Mouse (Mus musculus) forebrain, embryonic 10.5 days (tissue): ENCODE data around the gene Ten1. TPM values are rescaled to one million over a fixed set of nuclear protein-coding genes. Genes with fewer than 3 reads are reported as not detected.

Experiments
- DNase-seq: peaks from one replicate; pipeline ENCODE4 v3.0.0-alpha.2; 2017; ENCODE audit warnings: low spot score; ENCODE audit errors: extremely low spot score
- H3K27ac ChIP-seq: fragments of 300-500 bp; sonication (generic); 2 replicates; pipeline ENCODE4 v1.5.1; 2016; ENCODE audit warnings: mild to moderate bottlenecking
- H3K27me3 ChIP-seq: fragments of 300-500 bp; sonication (generic); 2 replicates; pipeline ENCODE4 v1.6.1; 2016; ENCODE audit warnings: mild to moderate bottlenecking; ENCODE audit not compliant: poor library complexity, severe bottlenecking
- H3K36me3 ChIP-seq: fragments of 300-500 bp; sonication (generic); replicated peaks from 2 replicates; pipeline ENCODE4 v1.6.1; 2016; ENCODE audit warnings: mild to moderate bottlenecking, moderate library complexity
- H3K4me1 ChIP-seq: fragments of 300-500 bp; sonication (generic); 2 replicates; pipeline ENCODE4 v1.6.1; 2016
- H3K4me3 ChIP-seq: fragments of 300-500 bp; sonication (generic); 2 replicates; pipeline ENCODE4 v1.5.1; 2016; ENCODE audit warnings: mild to moderate bottlenecking, moderate library complexity
- H3K9me3 ChIP-seq: fragments of 300-500 bp; sonication (generic); 2 replicates; pipeline ENCODE4 v1.6.1; 2016; ENCODE audit warnings: mild to moderate bottlenecking, moderate library complexity
- WGBS: fragments of 180-500 bp; shearing (Covaris S2); methylation state at CpG from one replicate; pipeline ENCODE4 v1.1.7; 2016; 5-methylcytosine and 5-hydroxymethylcytosine counted together
- polyA plus RNA-seq: library from polyadenylated mRNA; unstranded; fragments of >200 nt; fragmentation: Nextera tagmentation; extraction: Ambion mirVana; gene quantifications from 2 replicates; pipeline ENCODE4 v1.2.1, GENCODE M21; 2016

The Ten1 gene
- polyA plus RNA-seq, 1 experiment from 2014 or later: 57.1 TPM

GRCm38 (mm10) chr11:116221931-116222739 is 23.5 kb downstream of the Ten1 start:
- H3K27me3 ChIP-seq: peaks cover 62% of the 10 kb centered on the region
- H3K9me3 ChIP-seq: peaks cover 18% of the 10 kb centered on the region
- peak; percentile 49 for DNase-seq
- 7% methylated on average over 53 of the region's 53 CpGs for WGBS
- peaks cover 43% of the 10 kb centered on the region for H3K4me1 ChIP-seq
- H3K36me3 ChIP-seq: peaks cover 8% of the 10 kb centered on the region
- peak overlapping the region; percentile 59 for H3K27ac ChIP-seq
- peak overlapping the region; percentile 52 for H3K4me3 ChIP-seq

DNA sequence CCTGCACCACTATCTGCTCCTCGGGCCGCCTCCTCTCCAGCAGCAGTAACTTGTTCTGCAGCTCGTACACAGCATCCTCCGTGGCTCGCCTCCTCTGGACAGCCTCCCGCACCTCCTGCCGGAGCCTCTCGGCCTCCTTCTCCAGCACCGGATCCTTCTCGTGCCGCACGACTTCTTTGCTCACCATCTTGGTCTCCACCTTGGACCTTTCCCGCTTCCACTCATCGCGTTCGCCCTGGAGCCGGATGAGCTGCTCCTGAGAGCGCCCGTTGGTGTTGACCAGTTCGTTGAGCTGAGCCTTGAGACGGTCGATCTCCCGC is 24.0 kb downstream of the Ten1 start:
- H3K4me1 ChIP-seq: peaks cover 43% of the 10 kb centered on the region
- DNase-seq: no peak
- peak overlapping the region; percentile 59 for H3K27ac ChIP-seq
- peaks cover 8% of the 10 kb centered on the region for H3K36me3 ChIP-seq
- 17% methylated on average over 23 of the region's 23 CpGs for WGBS
- peaks cover 65% of the 10 kb centered on the region for H3K27me3 ChIP-seq
- H3K4me3 ChIP-seq: peak overlapping the region; percentile 52
- peaks cover 18% of the 10 kb centered on the region for H3K9me3 ChIP-seq

- peaks cover 66% of the 10 kb centered on the region for H3K27me3 ChIP-seq
- H3K27ac ChIP-seq: no peak overlapping the region
Observed at GRCm38 (mm10) chr11:116226414-116226813, 27.8 kb downstream of the Ten1 start.

GRCm38 (mm10) chr11:116228699-116229098 is 30.0 kb downstream of the Ten1 start:
- 84% methylated on average over 4 of the region's 4 CpGs for WGBS
- peaks cover 7% of the 10 kb centered on the region; the same call in 1 of the 2 replicates for H3K9me3 ChIP-seq
- no peak overlapping the region for H3K27ac ChIP-seq
- H3K4me1 ChIP-seq: peaks cover 30% of the 10 kb centered on the region
- no peak overlapping the region for H3K4me3 ChIP-seq
- DNase-seq: no peak
- H3K27me3 ChIP-seq: peaks cover 62% of the 10 kb centered on the region
- H3K36me3 ChIP-seq: no peaks in the 10 kb centered on the region; the same call in 1 of the 2 replicates

More at GRCm38 (mm10) chr11:116226414-116226813, 27.8 kb downstream of the Ten1 start:
- DNase-seq: peak; percentile 83
- H3K36me3 ChIP-seq: peaks cover 5% of the 10 kb centered on the region; the same call in 1 of the 2 replicates
- WGBS: 6% methylated on average over 2 of the region's 2 CpGs
- H3K4me1 ChIP-seq: peaks cover 32% of the 10 kb centered on the region
- no peak overlapping the region for H3K4me3 ChIP-seq
- peaks cover 13% of the 10 kb centered on the region for H3K9me3 ChIP-seq

DNA sequence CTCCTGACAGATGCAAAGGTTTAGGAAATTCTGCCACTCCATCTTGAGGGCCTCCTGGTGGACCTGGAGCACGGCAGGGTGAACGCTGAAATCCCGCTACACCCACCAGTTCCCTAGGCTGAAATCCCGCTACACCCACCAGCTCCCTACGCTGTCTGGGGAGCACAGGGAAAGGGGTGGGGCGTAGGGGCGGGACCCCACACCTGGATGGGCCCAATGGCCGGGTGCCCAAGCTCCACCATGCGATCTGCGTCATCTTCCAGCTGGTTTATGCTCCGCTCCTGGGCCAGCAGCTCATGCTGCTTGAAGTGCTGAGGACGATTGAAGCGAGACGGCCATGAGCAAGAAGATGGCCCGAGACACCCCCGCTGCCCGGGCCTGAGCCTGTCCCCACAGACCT is 33.8 kb downstream of the Ten1 start:
- peak overlapping the region; percentile 63; the same call in 1 of the 2 replicates for H3K27ac ChIP-seq
- H3K9me3 ChIP-seq: no peaks in the 10 kb centered on the region
- 22% methylated on average over 17 of the region's 17 CpGs for WGBS
- H3K4me1 ChIP-seq: peaks cover 34% of the 10 kb centered on the region
- H3K4me3 ChIP-seq: peak overlapping the region; percentile 28
- no peak for DNase-seq
- peaks cover 72% of the 10 kb centered on the region for H3K27me3 ChIP-seq
- H3K36me3 ChIP-seq: no peaks in the 10 kb centered on the region

DNA sequence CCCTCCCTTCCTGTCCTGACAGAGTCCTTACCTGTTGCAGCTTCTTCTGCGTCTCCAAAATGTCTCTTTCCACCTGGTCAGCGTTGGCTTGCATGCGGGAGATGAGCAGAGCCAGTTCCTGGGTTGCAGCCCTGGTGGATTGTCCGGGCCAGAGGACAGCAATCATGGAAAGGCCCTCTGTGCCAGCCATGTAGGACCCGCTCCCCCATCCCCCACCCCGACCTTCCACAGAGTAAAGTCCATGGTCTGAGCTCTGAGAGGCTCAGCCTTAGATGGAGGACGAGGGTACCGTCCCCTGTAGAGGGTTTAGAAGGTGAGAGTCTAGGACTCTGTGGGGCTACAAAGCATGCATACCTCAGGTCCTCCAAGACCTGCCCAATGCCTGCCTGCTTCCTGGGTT is 36.2 kb downstream of the Ten1 start:
- Histone ChIP-seq H3K36me3 (no peaks in the 10 kb centered on the region), H3K4me1 (peaks cover 37% of the 10 kb centered on the region), H3K27ac (no peak overlapping the region), H3K9me3 (no peaks in the 10 kb centered on the region), H3K4me3 (no peak overlapping the region), H3K27me3 (peaks cover 83% of the 10 kb centered on the region)
- no peak for DNase-seq
- WGBS: 88% methylated on average over 8 of the region's 8 CpGs

GRCm38 (mm10) chr11:116237742-116238395 is 39.2 kb downstream of the Ten1 start, which contains the start of gene Evpl:
Gene Evpl (minus strand): TSS chr11:116238077.
- peaks cover 67% of the 10 kb centered on the region for H3K27me3 ChIP-seq
- no peak for DNase-seq
- peaks cover 8% of the 10 kb centered on the region for H3K36me3 ChIP-seq
- peak within 1 kb of the TSS; percentile 26; the same call in 1 of the 2 replicates for H3K27ac ChIP-seq
- H3K4me3 ChIP-seq: peak within 1 kb of the TSS; percentile 32
- 13% methylated on average over 31 of the region's 31 CpGs for WGBS
- no peaks in the 10 kb centered on the region for H3K9me3 ChIP-seq
- peaks cover 47% of the 10 kb centered on the region for H3K4me1 ChIP-seq

- Histone ChIP-seq H3K4me1 (peaks cover 40% of the 10 kb centered on the region), H3K9me3 (no peaks in the 10 kb centered on the region), H3K36me3 (peaks cover 27% of the 10 kb centered on the region), H3K27ac (peak overlapping the region; percentile 54; the same call in 1 of the 2 replicates), H3K27me3 (peaks cover 47% of the 10 kb centered on the region), H3K4me3 (no peak overlapping the region)
- peak; percentile 41 for DNase-seq
- 12% methylated on average over 7 of the region's 7 CpGs for WGBS
Observed at GRCm38 (mm10) chr11:116239797-116240196, 41.1 kb downstream of the Ten1 start.

- no peaks in the 10 kb centered on the region for H3K9me3 ChIP-seq
- peaks cover 40% of the 10 kb centered on the region for H3K4me1 ChIP-seq
- H3K27ac ChIP-seq: peak overlapping the region; percentile 80
- H3K4me3 ChIP-seq: no peak overlapping the region
- 58% methylated on average over 12 of the region's 12 CpGs for WGBS
- H3K36me3 ChIP-seq: peaks cover 47% of the 10 kb centered on the region
- peak; percentile 38 for DNase-seq
- peaks cover 29% of the 10 kb centered on the region for H3K27me3 ChIP-seq
Observed at GRCm38 (mm10) chr11:116241744-116242235, 43.1 kb downstream of the Ten1 start.

GRCm38 (mm10) chr11:116244580-116244979 is 45.9 kb downstream of the Ten1 start:
- 91% methylated on average over 8 of the region's 8 CpGs for WGBS
- peaks cover 2% of the 10 kb centered on the region; the same call in 1 of the 2 replicates for H3K27me3 ChIP-seq
- no peaks in the 10 kb centered on the region for H3K9me3 ChIP-seq
- no peak for DNase-seq
- peaks cover 75% of the 10 kb centered on the region for H3K36me3 ChIP-seq
- H3K4me1 ChIP-seq: peaks cover 32% of the 10 kb centered on the region
- H3K27ac ChIP-seq: no peak overlapping the region
- H3K4me3 ChIP-seq: no peak overlapping the region

- Histone ChIP-seq H3K4me1 (peaks cover 27% of the 10 kb centered on the region), H3K27ac (no peak overlapping the region), H3K9me3 (no peaks in the 10 kb centered on the region), H3K27me3 (no peaks in the 10 kb centered on the region), H3K36me3 (peaks cover 86% of the 10 kb centered on the region), H3K4me3 (no peak overlapping the region)
- no peak for DNase-seq
- WGBS: 79% methylated on average over 6 of the region's 6 CpGs
Observed at GRCm38 (mm10) chr11:116245616-116246015, 47.0 kb downstream of the Ten1 start.

DNA sequence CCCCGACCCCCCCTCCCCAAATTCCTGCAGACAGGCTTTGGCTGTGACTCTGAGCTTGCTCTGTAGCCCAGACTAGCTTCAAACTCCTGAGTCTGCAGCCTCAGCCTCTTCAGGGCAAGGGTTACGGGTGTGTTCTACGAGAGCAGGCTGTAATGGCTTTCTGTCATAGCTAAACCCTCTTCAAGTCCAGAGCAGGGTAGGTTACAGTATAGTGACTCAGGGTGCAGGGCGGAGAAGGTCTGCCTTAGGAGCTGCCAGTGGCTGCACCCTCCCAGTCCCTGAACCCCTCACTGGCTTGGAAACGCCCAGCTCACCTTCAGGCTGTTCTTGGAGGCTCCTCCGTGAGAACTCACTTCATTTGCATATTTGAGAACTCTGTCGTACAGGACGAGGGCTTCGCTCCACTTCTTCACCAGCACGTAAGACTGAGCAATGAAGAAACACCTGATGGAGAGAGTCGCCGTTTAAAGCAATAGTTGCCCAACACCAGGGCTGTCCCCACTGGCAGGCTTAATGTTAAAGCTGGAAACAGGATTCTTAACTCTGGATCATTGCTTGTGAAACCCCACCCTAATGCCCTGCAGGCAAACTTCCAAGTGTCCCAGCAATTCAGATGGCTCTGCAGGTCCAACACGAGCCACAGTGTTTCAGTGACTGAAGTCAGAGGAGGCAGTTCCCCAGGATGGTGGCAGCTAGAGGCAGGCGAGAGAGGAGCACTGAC is 49.0 kb downstream of the Ten1 start:
- peaks cover 100% of the 10 kb centered on the region for H3K36me3 ChIP-seq
- WGBS: 89% methylated on average over 14 of the region's 14 CpGs
- peaks cover 10% of the 10 kb centered on the region for H3K4me1 ChIP-seq
- H3K27ac ChIP-seq: no peak overlapping the region
- H3K4me3 ChIP-seq: no peak overlapping the region
- no peak for DNase-seq
- H3K27me3 ChIP-seq: no peaks in the 10 kb centered on the region
- H3K9me3 ChIP-seq: no peaks in the 10 kb centered on the region
